Mouse (Mus musculus) heart, embryonic 13.5 days (tissue): ENCODE results near the gene Prr14. TPM values are rescaled to one million over a fixed set of nuclear protein-coding genes. Genes with fewer than 3 reads are reported as not detected.

Experiments
- ATAC-seq: fragments of 200-750 bp; cut with Nextera tagmentation; 2 replicates; pipeline ENCODE4 v1.8.0; 2017; ENCODE audit warnings: moderate TSS enrichment; ENCODE audit not compliant: insufficient number of reproducible peaks, low FRiP score, low TSS enrichment; ENCODE audit errors: extremely low read depth
- H3K27ac ChIP-seq: fragments of 300-500 bp; sonication (generic); replicated peaks from 2 replicates; pipeline ENCODE4 v1.5.1; 2015; ENCODE audit warnings: moderate library complexity, mild to moderate bottlenecking, inconsistent platforms
- H3K27me3 ChIP-seq: fragments of 300-500 bp; sonication (generic); replicated peaks from 2 replicates; pipeline ENCODE4 v1.6.1; 2015; ENCODE audit warnings: mild to moderate bottlenecking, inconsistent platforms
- H3K36me3 ChIP-seq: fragments of 300-500 bp; sonication (generic); 2 replicates; pipeline ENCODE4 v1.6.1; 2015; ENCODE audit warnings: mild to moderate bottlenecking, inconsistent platforms
- H3K4me1 ChIP-seq: fragments of 300-500 bp; sonication (generic); 2 replicates; pipeline ENCODE4 v1.6.1; 2015; ENCODE audit warnings: inconsistent platforms
- H3K4me2 ChIP-seq: fragments of 300-500 bp; sonication (generic); 2 replicates; pipeline ENCODE4 v1.6.1; 2015; ENCODE audit warnings: inconsistent platforms, mild to moderate bottlenecking, moderate library complexity
- H3K4me3 ChIP-seq: fragments of 300-500 bp; sonication (generic); 2 replicates; pipeline ENCODE4 v1.5.1; 2015; ENCODE audit warnings: moderate library complexity, mild to moderate bottlenecking, inconsistent platforms
- H3K9ac ChIP-seq: fragments of 300-500 bp; sonication (generic); 2 replicates; pipeline ENCODE4 v1.6.1; 2015; ENCODE audit warnings: inconsistent platforms, mild to moderate bottlenecking, moderate library complexity
- H3K9me3 ChIP-seq: fragments of 300-500 bp; sonication (generic); 2 replicates; pipeline ENCODE4 v1.6.1; 2016; ENCODE audit warnings: inconsistent platforms
- WGBS: fragments of 180-500 bp; shearing (Covaris S2); methylation state at CpG from one replicate; pipeline ENCODE4 v1.1.7; 2015; ENCODE audit warnings: mixed read lengths; 5-methylcytosine and 5-hydroxymethylcytosine counted together
- polyA plus RNA-seq: library from polyadenylated mRNA; unstranded; fragments of >200 nt; fragmentation: Nextera tagmentation; extraction: Ambion mirVana; gene quantifications from 2 replicates; pipeline ENCODE4 v1.2.1, GENCODE M21; 2015

The Prr14 gene
- polyA plus RNA-seq, 1 experiment from 2014 or later = 27.3 TPM

GRCm38 (mm10) chr7:127473705-127474104 is 14.3 kb downstream of the Prr14 start:
- ATAC-seq = no peak
- Histone ChIP-seq H3K9me3 (no peaks in the 10 kb centered on the region), H3K4me2 (no peak overlapping the region), H3K4me1 (peaks cover 34% of the 10 kb centered on the region), H3K4me3 (no peak overlapping the region), H3K9ac (no peak overlapping the region), H3K27me3 (no peaks in the 10 kb centered on the region), H3K27ac (no peak overlapping the region), H3K36me3 (peaks cover 48% of the 10 kb centered on the region)
- 83% methylated on average over 5 of the region's 5 CpGs for WGBS

- H3K4me3 ChIP-seq = no peak overlapping the region
- no peak for ATAC-seq
- no peak overlapping the region for H3K9ac ChIP-seq
- no peaks in the 10 kb centered on the region for H3K27me3 ChIP-seq
- peaks cover 41% of the 10 kb centered on the region for H3K36me3 ChIP-seq
- 83% methylated on average over 6 of the region's 6 CpGs for WGBS
- no peaks in the 10 kb centered on the region for H3K9me3 ChIP-seq
- peaks cover 31% of the 10 kb centered on the region for H3K4me1 ChIP-seq
- H3K4me2 ChIP-seq = no peak overlapping the region
- H3K27ac ChIP-seq = no peak overlapping the region
Observed at GRCm38 (mm10) chr7:127474378-127475070, 15.1 kb downstream of the Prr14 start.

- H3K36me3 ChIP-seq = peaks cover 42% of the 10 kb centered on the region
- no peak overlapping the region for H3K4me3 ChIP-seq
- ATAC-seq = no peak
- H3K9me3 ChIP-seq = no peaks in the 10 kb centered on the region
- WGBS = 89% methylated on average over 11 of the region's 11 CpGs
- no peak overlapping the region for H3K9ac ChIP-seq
- no peak overlapping the region for H3K27ac ChIP-seq
- H3K4me1 ChIP-seq = peaks cover 31% of the 10 kb centered on the region
- no peaks in the 10 kb centered on the region for H3K27me3 ChIP-seq
- no peak overlapping the region for H3K4me2 ChIP-seq
Observed at GRCm38 (mm10) chr7:127475186-127475740, 15.9 kb downstream of the Prr14 start.

- peak overlapping the region; percentile 94; the same call in 1 of the 2 replicates for H3K4me2 ChIP-seq
- H3K27me3 ChIP-seq = no peaks in the 10 kb centered on the region
- peaks cover 42% of the 10 kb centered on the region for H3K4me1 ChIP-seq
- no peaks in the 10 kb centered on the region for H3K9me3 ChIP-seq
- no peak overlapping the region for H3K4me3 ChIP-seq
- 95% methylated on average over 11 of the region's 11 CpGs for WGBS
- H3K9ac ChIP-seq = 0 out of 2 replicates have a peak overlapping the region, but pooled peaks have one; percentile 50
- no peak for ATAC-seq
- no peak overlapping the region for H3K27ac ChIP-seq
- peaks cover 53% of the 10 kb centered on the region for H3K36me3 ChIP-seq
Observed at GRCm38 (mm10) chr7:127476336-127476735, 16.9 kb downstream of the Prr14 start.

- ATAC-seq = no peak
- Histone ChIP-seq H3K4me2 (peak overlapping the region; percentile 94), H3K9me3 (no peaks in the 10 kb centered on the region), H3K27ac (peak overlapping the region; percentile 98), H3K4me1 (peaks cover 46% of the 10 kb centered on the region), H3K27me3 (no peaks in the 10 kb centered on the region), H3K4me3 (peak overlapping the region; percentile 81), H3K9ac (peak overlapping the region; percentile 97), H3K36me3 (peaks cover 58% of the 10 kb centered on the region)
- WGBS = 73% methylated on average over 4 of the region's 4 CpGs
Observed at GRCm38 (mm10) chr7:127476855-127477254, 17.4 kb downstream of the Prr14 start.

- Histone ChIP-seq H3K27ac (peak overlapping the region; percentile 98), H3K9ac (peak overlapping the region; percentile 97), H3K4me3 (peak overlapping the region; percentile 81), H3K27me3 (no peaks in the 10 kb centered on the region), H3K36me3 (peaks cover 68% of the 10 kb centered on the region), H3K4me2 (peak overlapping the region; percentile 94), H3K4me1 (peaks cover 38% of the 10 kb centered on the region), H3K9me3 (no peaks in the 10 kb centered on the region)
- ATAC-seq = peak; percentile 89
- under 1% methylated on average over 50 of the region's 50 CpGs for WGBS
Observed at GRCm38 (mm10) chr7:127477687-127478634, 18.6 kb downstream of the Prr14 start.

- Histone ChIP-seq H3K4me1 (peaks cover 38% of the 10 kb centered on the region), H3K27ac (peak within 1 kb of the TSS; percentile 98), H3K4me2 (peak within 1 kb of the TSS; percentile 94), H3K27me3 (no peaks in the 10 kb centered on the region), H3K9me3 (no peaks in the 10 kb centered on the region), H3K36me3 (peaks cover 68% of the 10 kb centered on the region), H3K4me3 (peak within 1 kb of the TSS; percentile 81), H3K9ac (peak within 1 kb of the TSS; percentile 97)
- under 1% methylated on average over 62 of the region's 62 CpGs for WGBS
- peak; percentile 50 for ATAC-seq
Observed at GRCm38 (mm10) chr7:127478635-127479317, 19.4 kb downstream of the Prr14 start, which contains the start of gene Fbrs. Gene Fbrs, plus strand, starts transcription at chr7:127479199.

- peak overlapping the region; percentile 94 for H3K4me2 ChIP-seq
- no peak for ATAC-seq
- peaks cover 68% of the 10 kb centered on the region for H3K36me3 ChIP-seq
- peak overlapping the region; percentile 98 for H3K27ac ChIP-seq
- H3K27me3 ChIP-seq = no peaks in the 10 kb centered on the region
- peak overlapping the region; percentile 81 for H3K4me3 ChIP-seq
- peak overlapping the region; percentile 97 for H3K9ac ChIP-seq
- 4% methylated on average over 47 of the region's 48 CpGs for WGBS
- peaks cover 38% of the 10 kb centered on the region for H3K4me1 ChIP-seq
- no peaks in the 10 kb centered on the region for H3K9me3 ChIP-seq
Observed at GRCm38 (mm10) chr7:127479318-127480225, 20.2 kb downstream of the Prr14 start.

- Histone ChIP-seq H3K36me3 (peaks cover 68% of the 10 kb centered on the region), H3K4me3 (peak overlapping the region; percentile 81), H3K9ac (peak overlapping the region; percentile 97), H3K27ac (peak overlapping the region; percentile 98; the same call in 1 of the 2 replicates), H3K9me3 (no peaks in the 10 kb centered on the region), H3K4me2 (peak overlapping the region; percentile 94), H3K4me1 (peaks cover 38% of the 10 kb centered on the region), H3K27me3 (no peaks in the 10 kb centered on the region)
- no peak for ATAC-seq
- WGBS = 56% methylated on average over 2 of the region's 2 CpGs
Observed at GRCm38 (mm10) chr7:127480321-127480720, 20.9 kb downstream of the Prr14 start.

- no peak overlapping the region for H3K27ac ChIP-seq
- H3K4me3 ChIP-seq = no peak overlapping the region
- H3K9ac ChIP-seq = no peak overlapping the region
- no peak overlapping the region for H3K4me2 ChIP-seq
- H3K4me1 ChIP-seq = peaks cover 15% of the 10 kb centered on the region
- no peaks in the 10 kb centered on the region for H3K9me3 ChIP-seq
- H3K27me3 ChIP-seq = no peaks in the 10 kb centered on the region
- WGBS = 73% methylated on average over 5 of the region's 5 CpGs
- H3K36me3 ChIP-seq = peaks cover 98% of the 10 kb centered on the region
- no peak for ATAC-seq
Observed at GRCm38 (mm10) chr7:127485416-127485815, 26.0 kb downstream of the Prr14 start.
